Mouse (Mus musculus): ENCODE results near the gene Gm49354.

GRCm38 (mm10) chr13:59741096-59741495, 40.9 kb downstream of the Gm49354 start:
- TF ChIP-seq FLI1 (IDR thresholded peaks at IDR 0.05; ENCODE audit: low read length) (no peak), GATA1 (IDR thresholded peaks at IDR 0.05; ENCODE audit: borderline replicate concordance, low read length) (no peak)
